Comparison of ENCODE assay signal across 16 mouse cellular contexts in genomic region chr4:135620461-135620860, GRCm38 (mm10).
"Had no signal": no experiment of that assay in that cellular context is flagged by ENCODE, and none has a peak within 500 bp of the region (broad histone marks: within the 10 kb centered on the region; RNA-seq: fewer than 3 reads in every experiment).

No protein-coding gene starts in this region.

- H3K36me3 ChIP-seq: liver, embryonic 15.5 days; midbrain, embryonic 10.5 days; midbrain, embryonic 12.5 days; neural tube, embryonic 13.5 days; stomach, embryonic 15.5 days had no signal

- H3K4me3 ChIP-seq: liver, embryonic 15.5 days; midbrain, embryonic 10.5 days; midbrain, embryonic 12.5 days; myocyte; neural tube, embryonic 13.5 days; stomach, embryonic 15.5 days had no signal

- H3K27me3 ChIP-seq: neural tube, embryonic 13.5 days; stomach, embryonic 15.5 days had no signal

- H3K9ac ChIP-seq: liver, embryonic 15.5 days; lung, embryonic 14.5 days; midbrain, embryonic 12.5 days; neural tube, embryonic 13.5 days; stomach, embryonic 15.5 days had no signal

- H3K4me2 ChIP-seq: liver, embryonic 15.5 days; lung, embryonic 14.5 days; midbrain, embryonic 12.5 days; neural tube, embryonic 13.5 days; stomach, embryonic 15.5 days had no signal

- H3K9me3 ChIP-seq: liver, embryonic 15.5 days; midbrain, embryonic 12.5 days; stomach, embryonic 15.5 days had no signal

- H3K27ac ChIP-seq: liver, embryonic 15.5 days; midbrain, embryonic 10.5 days; midbrain, embryonic 12.5 days; neural tube, embryonic 13.5 days; stomach, embryonic 15.5 days; stomach, postnatal 0 days had no signal

- ATAC-seq: midbrain, embryonic 16.5 days had no signal

- DNase-seq: lung, adult 18-20 months; lung, embryonic 14.5 days; lung, postnatal 10 days; lung, postnatal 4 days; midbrain, embryonic 14.5 days; right cerebral cortex, postnatal 14 days; thymus, postnatal 14 days; thymus, postnatal 36 days had no signal
